Mouse (Mus musculus): Measurements from ENCODE around the gene Ddit4. TPM values are rescaled to one million over a fixed set of nuclear protein-coding genes. Genes with fewer than 3 reads are reported as not detected.

Gene Ddit4
- polyA plus RNA-seq, 1 experiment from 2014 or later: 66.3 TPM

DNA sequence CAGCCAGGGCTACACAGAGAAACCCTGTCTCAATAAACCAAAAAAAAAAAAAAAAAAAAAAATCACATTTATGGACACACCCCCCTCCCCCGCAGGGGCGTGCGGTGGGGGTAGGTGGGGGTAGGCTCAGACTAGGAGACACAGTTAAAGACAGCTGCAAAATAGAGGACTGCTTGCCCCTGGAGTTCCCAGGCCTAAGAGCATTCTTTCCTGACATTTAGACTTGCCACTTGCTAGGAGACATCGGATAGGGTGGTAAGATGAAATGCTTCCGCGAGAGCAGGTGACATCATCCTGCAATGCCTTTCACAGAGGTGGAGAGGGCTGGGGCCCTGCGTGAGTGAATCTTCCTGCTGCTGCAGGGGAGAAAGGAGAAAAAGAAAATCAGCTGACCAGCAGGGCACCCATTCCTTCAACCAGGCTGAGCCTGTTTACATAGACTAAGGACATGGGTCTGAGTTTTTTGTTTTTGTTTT, 2.0 kb upstream of the Ddit4 start:
- 55% methylated on average over 7 of the region's 7 CpGs for WGBS
- Histone ChIP-seq H3K9me3 (replicated peaks; ENCODE audit: control insufficient read depth, low read length, poor library complexity, severe bottlenecking) (no peaks in the 10 kb centered on the region), H3K4me1 (ENCODE audit: control insufficient read depth, insufficient read depth, low read length) (peaks cover 39% of the 10 kb centered on the region), H3K27ac (ENCODE audit: low read length) (no peak overlapping the region), H3K9ac (ENCODE audit: low read depth, low read length) (no peak overlapping the region), H3K27me3 (ENCODE audit: control insufficient read depth, insufficient read depth, low read depth, low read length) (no peaks in the 10 kb centered on the region), H3K36me3 (ENCODE audit: control insufficient read depth, insufficient read depth, low read length) (no peaks in the 10 kb centered on the region), H3K4me3 (ENCODE audit: low read depth, low read length) (no peak overlapping the region), H3K4me2 (ENCODE audit: low read length) (no peak overlapping the region)
- ATAC-seq: no peak

DNA sequence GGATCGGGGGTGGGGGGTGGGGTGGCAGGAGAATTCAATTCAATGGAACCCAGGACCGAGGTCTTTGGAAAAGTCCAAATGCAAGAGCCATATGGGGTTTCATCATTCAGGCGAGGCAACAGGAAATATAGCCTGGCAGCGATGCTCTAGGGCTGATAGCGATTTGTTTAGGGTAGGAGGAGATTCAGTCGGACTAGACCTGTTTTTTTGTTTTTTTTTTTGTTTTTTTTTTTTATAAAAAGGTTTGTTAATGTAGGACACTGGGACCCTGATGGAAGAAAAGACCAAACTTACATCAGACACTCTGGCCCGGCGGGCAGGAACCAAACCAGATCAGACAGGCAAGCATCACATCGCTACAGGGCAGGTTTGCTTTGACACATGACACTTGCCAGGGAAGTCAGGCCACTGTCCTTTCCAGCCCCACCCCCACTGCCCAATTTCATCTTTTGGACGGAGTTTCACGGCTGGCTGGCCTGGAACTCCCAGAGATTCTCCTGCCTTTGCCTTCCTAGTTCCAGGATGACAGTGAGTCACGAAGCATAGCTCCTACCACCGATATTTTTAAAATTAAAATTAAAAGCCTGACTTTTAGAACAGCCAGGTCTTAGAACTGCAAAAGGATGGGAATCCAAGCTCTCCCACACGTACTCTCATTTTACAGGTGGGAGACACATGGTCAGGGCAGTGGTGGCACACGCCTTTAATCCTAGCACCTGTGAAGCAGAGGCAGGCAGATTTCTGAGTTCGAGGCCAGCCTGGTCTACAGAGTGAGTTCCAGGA, 1.3 kb upstream of the Ddit4 start:
- Histone ChIP-seq H3K9me3 (replicated peaks; ENCODE audit: control insufficient read depth, low read length, poor library complexity, severe bottlenecking) (no peaks in the 10 kb centered on the region), H3K4me3 (ENCODE audit: low read depth, low read length) (peak overlapping the region; percentile 93), H3K4me2 (ENCODE audit: low read length) (peak overlapping the region; percentile 71), H3K27me3 (ENCODE audit: control insufficient read depth, insufficient read depth, low read depth, low read length) (no peaks in the 10 kb centered on the region), H3K27ac (ENCODE audit: low read length) (peak overlapping the region; percentile 97), H3K36me3 (ENCODE audit: control insufficient read depth, insufficient read depth, low read length) (no peaks in the 10 kb centered on the region), H3K9ac (ENCODE audit: low read depth, low read length) (peak overlapping the region; percentile 80), H3K4me1 (ENCODE audit: control insufficient read depth, insufficient read depth, low read length) (peaks cover 33% of the 10 kb centered on the region)
- no peak for ATAC-seq
- 20% methylated on average over 16 of the region's 16 CpGs for WGBS

DNA sequence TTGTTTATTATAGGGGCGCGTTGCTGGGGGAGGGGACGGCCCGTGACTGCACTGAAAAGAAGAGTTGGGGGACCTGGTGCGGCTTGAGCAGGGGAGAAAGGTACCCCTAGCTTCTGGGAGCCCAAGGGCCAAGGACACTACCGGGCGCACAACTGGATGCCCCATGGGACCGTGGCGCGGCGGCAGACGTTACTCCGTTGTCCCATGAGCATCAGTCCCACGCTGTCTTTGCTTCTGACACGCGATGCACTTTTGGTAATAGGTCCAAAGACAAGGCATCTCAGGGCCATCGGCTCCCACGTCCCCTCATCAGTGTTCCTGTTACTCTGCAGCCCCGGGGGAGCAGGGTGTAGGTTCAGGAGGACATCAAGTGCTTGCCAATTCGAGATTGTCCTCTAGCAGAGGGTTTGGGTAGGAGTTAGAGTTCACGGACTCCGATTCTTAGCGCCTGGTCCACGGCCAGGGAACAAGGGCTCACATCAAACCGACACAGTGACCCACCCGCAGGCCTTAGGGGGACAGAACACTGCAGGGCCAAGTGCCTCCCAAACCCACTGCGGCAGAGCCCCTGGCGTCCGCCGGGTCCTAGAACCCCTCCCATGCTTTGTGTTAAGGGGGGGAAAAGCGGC, 632 bp upstream of the Ddit4 start:
- Histone ChIP-seq H3K4me2 (ENCODE audit: low read length) (peak overlapping the region; percentile 71), H3K4me3 (ENCODE audit: low read depth, low read length) (peak overlapping the region; percentile 93), H3K36me3 (ENCODE audit: control insufficient read depth, insufficient read depth, low read length) (no peaks in the 10 kb centered on the region), H3K4me1 (ENCODE audit: control insufficient read depth, insufficient read depth, low read length) (peaks cover 26% of the 10 kb centered on the region), H3K27ac (ENCODE audit: low read length) (peak overlapping the region; percentile 97), H3K9me3 (replicated peaks; ENCODE audit: control insufficient read depth, low read length, poor library complexity, severe bottlenecking) (no peaks in the 10 kb centered on the region), H3K27me3 (ENCODE audit: control insufficient read depth, insufficient read depth, low read depth, low read length) (no peaks in the 10 kb centered on the region), H3K9ac (ENCODE audit: low read depth, low read length) (peak overlapping the region; percentile 80)
- WGBS: under 1% methylated on average over 31 of the region's 31 CpGs
- peak; percentile 49 for ATAC-seq

DNA sequence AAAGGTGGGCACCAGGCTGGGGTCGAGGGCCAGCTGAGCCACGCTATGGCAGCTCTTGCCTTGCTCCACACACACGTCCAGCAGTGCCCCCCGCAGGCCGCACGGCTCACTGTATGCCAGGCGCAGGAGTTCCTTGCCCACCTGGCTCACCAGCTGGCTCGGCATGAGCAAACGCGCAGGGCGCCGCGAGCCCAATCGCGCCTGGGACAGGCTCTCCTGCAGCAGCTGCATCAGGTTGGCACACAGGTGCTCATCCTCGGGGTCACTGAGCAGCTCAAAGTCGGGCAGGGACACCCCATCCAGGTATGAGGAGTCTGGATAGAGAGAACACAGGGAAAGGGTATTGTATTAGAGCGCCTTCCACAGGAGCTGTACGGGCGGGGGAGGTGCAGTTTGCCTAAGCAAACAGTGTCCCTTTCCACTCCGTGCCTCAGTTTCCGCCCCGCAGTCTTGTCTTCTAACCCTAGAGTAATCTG, 880 bp downstream of the Ddit4 start:
- peak overlapping the region; percentile 93 for H3K4me3 ChIP-seq (ENCODE audit: low read depth, low read length)
- ATAC-seq: peak; percentile 52
- H3K9me3 ChIP-seq (replicated peaks; ENCODE audit: control insufficient read depth, low read length, poor library complexity, severe bottlenecking): no peaks in the 10 kb centered on the region
- peak overlapping the region; percentile 98 for H3K9ac ChIP-seq (ENCODE audit: low read depth, low read length)
- no peaks in the 10 kb centered on the region for H3K27me3 ChIP-seq (ENCODE audit: control insufficient read depth, insufficient read depth, low read depth, low read length)
- peaks cover 21% of the 10 kb centered on the region for H3K4me1 ChIP-seq (ENCODE audit: control insufficient read depth, insufficient read depth, low read length)
- peak overlapping the region; percentile 94 for H3K4me2 ChIP-seq (ENCODE audit: low read length)
- no peaks in the 10 kb centered on the region for H3K36me3 ChIP-seq (ENCODE audit: control insufficient read depth, insufficient read depth, low read length)
- peak overlapping the region; percentile 94 for H3K27ac ChIP-seq (ENCODE audit: low read length)
- WGBS: under 1% methylated on average over 23 of the region's 23 CpGs

DNA sequence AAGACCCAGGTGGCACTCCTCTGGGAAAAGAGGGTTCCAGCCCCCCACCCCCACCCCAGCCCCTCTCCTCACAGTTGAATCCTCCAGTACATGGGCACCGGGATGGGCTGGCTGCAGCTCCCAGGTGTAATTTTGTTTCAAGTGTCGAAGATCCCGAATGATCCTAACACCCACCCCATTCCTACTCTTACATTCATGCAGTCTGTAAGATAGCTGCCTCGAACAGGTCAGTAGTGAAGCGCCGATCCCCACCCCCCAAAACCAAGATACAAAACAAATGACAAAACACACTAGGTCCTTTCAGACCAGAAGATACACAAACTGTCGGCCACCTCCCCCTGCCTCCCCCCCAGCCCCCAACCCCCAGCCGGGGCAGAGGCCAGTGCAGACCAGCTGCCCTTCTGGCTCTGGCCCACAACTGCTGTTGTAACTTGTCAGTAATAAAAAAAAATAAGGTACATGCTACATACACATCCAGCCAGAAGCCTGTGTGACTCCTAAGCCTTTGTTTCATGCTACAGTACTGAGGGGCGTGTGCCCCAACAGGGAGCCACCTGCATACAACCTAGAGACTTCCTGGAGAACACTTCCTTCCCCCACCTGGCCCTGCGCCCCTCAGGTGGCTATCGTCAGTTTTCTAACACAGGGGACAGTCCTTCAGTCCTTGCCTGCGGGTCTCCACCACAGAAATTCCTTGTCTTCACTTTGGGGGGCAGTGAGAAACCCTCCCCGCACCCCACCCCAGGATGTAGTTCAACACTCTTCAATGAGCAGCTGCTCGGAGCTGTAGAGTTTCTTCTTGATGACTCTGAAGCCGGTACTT, 1.6 kb downstream of the Ddit4 start:
- Histone ChIP-seq H3K9ac (ENCODE audit: low read depth, low read length) (peak overlapping the region; percentile 98), H3K9me3 (replicated peaks; ENCODE audit: control insufficient read depth, low read length, poor library complexity, severe bottlenecking) (no peaks in the 10 kb centered on the region), H3K27me3 (ENCODE audit: control insufficient read depth, insufficient read depth, low read depth, low read length) (no peaks in the 10 kb centered on the region), H3K36me3 (ENCODE audit: control insufficient read depth, insufficient read depth, low read length) (no peaks in the 10 kb centered on the region), H3K4me1 (ENCODE audit: control insufficient read depth, insufficient read depth, low read length) (peaks cover 21% of the 10 kb centered on the region), H3K4me2 (ENCODE audit: low read length) (peak overlapping the region; percentile 94), H3K27ac (ENCODE audit: low read length) (peak overlapping the region; percentile 94), H3K4me3 (ENCODE audit: low read depth, low read length) (peak overlapping the region; percentile 93)
- ATAC-seq: no peak
- WGBS: 35% methylated on average over 15 of the region's 15 CpGs

DNA sequence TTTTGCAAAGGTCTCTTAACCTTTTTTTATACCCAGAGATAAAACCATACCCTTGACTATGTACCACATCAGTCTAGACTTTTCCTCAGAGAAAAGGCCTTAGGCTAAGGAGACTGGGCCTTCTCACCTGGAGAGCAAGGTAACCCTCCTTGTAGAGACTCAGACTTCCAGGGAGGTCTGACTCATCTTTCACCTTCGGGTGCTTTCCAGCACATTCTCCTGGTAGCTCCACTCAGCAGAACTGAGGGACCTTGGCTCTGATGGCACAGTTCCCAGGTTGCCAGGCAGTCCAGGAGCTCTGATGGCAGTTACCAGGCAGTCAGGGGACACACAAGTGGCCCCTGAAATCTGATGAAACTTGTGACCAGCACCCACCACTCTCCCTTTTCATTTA, 2.4 kb downstream of the Ddit4 start:
- no peak overlapping the region for H3K27ac ChIP-seq (ENCODE audit: low read length)

DNA sequence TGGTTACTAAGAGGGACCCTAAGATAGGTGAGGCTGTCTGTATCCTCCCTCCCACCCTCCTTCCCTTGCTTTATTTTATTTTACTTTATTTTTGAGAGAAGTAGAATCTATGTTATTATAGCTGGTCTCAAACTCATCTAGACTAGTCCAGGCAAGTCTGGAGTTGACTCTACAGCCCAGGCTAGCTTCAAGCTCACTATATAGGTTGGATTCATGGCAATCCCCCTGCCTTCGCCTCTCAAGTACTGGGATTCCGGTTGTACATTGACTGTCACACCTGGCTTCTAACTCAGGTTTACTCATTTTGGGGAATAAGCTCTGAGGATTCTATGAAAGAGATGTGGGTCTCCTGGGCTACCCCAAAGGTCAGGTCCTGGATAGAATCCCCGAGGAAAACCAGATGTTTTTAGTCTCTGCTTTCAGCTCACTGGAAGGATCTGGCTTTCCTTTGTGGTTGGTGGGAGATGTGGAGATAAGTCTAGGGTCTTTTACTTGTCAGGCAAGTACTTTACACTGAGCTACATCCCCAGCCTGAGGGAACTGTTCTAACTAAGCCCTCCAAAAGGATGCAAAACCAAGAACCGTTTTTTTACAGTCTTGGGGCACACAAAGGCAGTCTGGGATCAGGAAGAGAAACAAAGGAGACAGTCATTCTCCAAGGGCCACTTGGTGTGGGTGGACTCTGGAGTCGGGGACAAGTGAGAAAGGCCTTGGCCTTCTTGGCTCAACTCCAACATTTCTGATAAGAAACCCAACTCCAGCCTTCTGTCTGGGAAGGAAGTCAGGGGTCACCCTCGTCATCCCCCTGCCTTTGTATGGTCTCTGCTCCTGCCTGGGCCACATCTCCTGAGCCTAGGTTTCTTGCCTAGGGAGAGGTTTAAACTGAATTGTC, 3.0 kb downstream of the Ddit4 start:
- peak overlapping the region; percentile 94 for H3K4me2 ChIP-seq (ENCODE audit: low read length)
- H3K4me1 ChIP-seq (ENCODE audit: control insufficient read depth, insufficient read depth, low read length): peaks cover 21% of the 10 kb centered on the region
- no peaks in the 10 kb centered on the region for H3K36me3 ChIP-seq (ENCODE audit: control insufficient read depth, insufficient read depth, low read length)
- H3K9ac ChIP-seq (ENCODE audit: low read depth, low read length): no peak overlapping the region
- no peak overlapping the region for H3K4me3 ChIP-seq (ENCODE audit: low read depth, low read length)
- H3K27ac ChIP-seq (ENCODE audit: low read length): peak overlapping the region; percentile 5; the same call in 1 of the 2 replicates
- WGBS: 58% methylated on average over 6 of the region's 6 CpGs
- H3K27me3 ChIP-seq (ENCODE audit: control insufficient read depth, insufficient read depth, low read depth, low read length): no peaks in the 10 kb centered on the region
- no peaks in the 10 kb centered on the region for H3K9me3 ChIP-seq (replicated peaks; ENCODE audit: control insufficient read depth, low read length, poor library complexity, severe bottlenecking)
- ATAC-seq: no peak

More for the DNA sequence above, 2.4 kb downstream of the Ddit4 start:
- Histone ChIP-seq H3K27me3 (ENCODE audit: control insufficient read depth, insufficient read depth, low read depth, low read length) (no peaks in the 10 kb centered on the region), H3K36me3 (ENCODE audit: control insufficient read depth, insufficient read depth, low read length) (no peaks in the 10 kb centered on the region), H3K4me2 (ENCODE audit: low read length) (peak overlapping the region; percentile 94), H3K4me3 (ENCODE audit: low read depth, low read length) (peak overlapping the region; percentile 93), H3K9me3 (replicated peaks; ENCODE audit: control insufficient read depth, low read length, poor library complexity, severe bottlenecking) (no peaks in the 10 kb centered on the region), H3K9ac (ENCODE audit: low read depth, low read length) (no peak overlapping the region; the same call in 1 of the 2 replicates), H3K4me1 (ENCODE audit: control insufficient read depth, insufficient read depth, low read length) (peaks cover 21% of the 10 kb centered on the region)
- no peak for ATAC-seq
- 76% methylated on average over 1 of the region's 1 CpGs for WGBS
